Mouse (Mus musculus): Measurements from ENCODE around the gene Hal. TPM values are rescaled to one million over a fixed set of nuclear protein-coding genes. Genes with fewer than 3 reads are reported as not detected.

Gene Hal
- total RNA-seq, 2 experiments from 2014 or later: not detected

DNA sequence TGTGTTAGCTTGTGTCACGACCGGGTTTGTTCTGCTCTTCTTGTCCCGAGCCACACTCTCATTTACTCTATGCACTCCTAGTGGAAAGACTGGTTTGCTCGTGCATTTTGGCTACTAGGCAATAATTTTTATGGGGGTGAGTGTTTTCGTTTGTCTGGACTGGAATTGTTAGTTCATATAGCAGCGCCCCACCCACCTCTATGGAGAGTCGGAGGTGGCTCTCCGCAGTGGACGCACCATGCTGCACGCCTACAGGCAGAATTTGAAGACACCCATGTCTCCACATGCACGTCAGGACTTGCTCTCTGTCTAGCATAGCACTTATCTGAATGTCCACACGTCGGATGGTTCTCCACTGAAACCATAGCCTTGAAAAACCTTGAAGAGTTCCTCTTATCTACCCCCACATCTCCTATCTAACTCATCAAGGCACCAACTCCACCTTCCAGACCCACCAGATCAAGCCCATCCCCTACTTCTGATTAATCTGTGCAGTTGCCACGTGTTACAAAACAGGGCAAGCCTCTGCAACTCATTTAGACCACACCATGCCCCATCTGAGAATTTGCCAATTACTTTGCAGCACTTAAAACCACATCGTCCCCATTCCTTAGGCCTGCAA is 21.1 kb downstream of the Hal start:
- no peak for ATAC-seq (replicated peaks; ENCODE audit: low FRiP score, poor library complexity, severe bottlenecking)

DNA sequence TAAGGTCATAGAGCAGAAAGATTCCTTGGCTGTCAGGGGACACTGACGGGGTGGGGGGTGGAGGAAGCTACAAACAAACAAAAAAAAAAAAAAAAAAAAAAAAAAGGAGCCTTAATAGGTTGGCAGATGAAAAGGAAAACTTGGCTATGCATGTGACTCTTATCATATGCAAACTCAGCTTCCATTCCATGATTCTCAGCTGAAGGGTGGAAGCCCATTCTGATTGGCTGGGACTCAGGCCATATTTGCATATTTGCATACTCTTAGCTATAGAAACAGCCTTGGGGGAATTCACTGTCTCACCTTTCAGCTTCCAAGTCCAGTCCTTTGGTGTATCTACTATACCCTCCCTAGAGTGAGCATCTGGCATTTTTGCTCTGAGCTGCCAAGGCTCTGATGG is 26.9 kb downstream of the Hal start:
- no peak for ATAC-seq (replicated peaks; ENCODE audit: low FRiP score, poor library complexity, severe bottlenecking)

GRCm38 (mm10) chr10:93515927-93516326 is 27.4 kb downstream of the Hal start:
- no peak for ATAC-seq (replicated peaks; ENCODE audit: low FRiP score, poor library complexity, severe bottlenecking)

DNA sequence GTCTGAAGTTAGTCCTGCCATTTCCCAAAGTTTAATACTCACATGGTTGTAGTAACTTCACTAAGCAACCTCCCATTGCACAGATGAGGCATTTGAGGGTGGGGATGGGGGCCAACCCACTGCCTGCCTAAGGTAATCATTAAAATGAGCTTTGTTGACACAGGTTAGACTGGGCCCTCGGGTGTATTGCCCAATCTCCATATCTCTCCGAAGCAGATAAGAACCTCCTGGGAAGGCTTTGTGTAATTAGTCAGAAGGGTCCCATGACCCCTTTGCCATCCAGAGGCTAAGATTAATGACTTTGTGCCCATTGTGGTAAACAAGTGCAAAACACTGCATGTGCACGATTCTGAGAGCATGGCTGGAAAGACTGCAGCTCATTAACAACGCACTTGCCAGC is 29.2 kb downstream of the Hal start:
- no peak for ATAC-seq (replicated peaks; ENCODE audit: low FRiP score, poor library complexity, severe bottlenecking)

DNA sequence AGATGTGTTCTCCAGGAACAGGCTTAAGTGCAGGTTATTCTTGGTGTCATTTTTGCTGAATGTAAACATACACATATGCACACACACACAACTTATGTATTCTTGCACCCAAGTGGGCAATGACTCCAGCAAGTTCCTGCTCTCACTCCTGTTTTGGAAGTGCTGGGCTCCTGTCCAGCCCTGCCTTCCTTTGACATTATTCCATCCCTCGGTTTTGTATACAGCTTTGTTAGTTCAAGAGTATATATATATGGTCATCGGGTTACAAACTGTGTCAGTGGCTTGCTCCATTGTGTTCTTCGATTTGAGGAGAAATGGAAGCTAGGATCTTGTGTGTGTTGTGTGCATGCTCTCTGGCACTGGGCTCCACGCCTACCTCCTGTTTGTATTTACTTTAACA is 29.6 kb downstream of the Hal start:
- no peak for ATAC-seq (replicated peaks; ENCODE audit: low FRiP score, poor library complexity, severe bottlenecking)

- ATAC-seq (replicated peaks; ENCODE audit: low FRiP score, poor library complexity, severe bottlenecking): no peak
These were observed 30.1 kb downstream of the Hal start for GRCm38 (mm10) chr10:93518620-93519019.

- no peak for ATAC-seq (replicated peaks; ENCODE audit: low FRiP score, poor library complexity, severe bottlenecking)
These were observed 30.6 kb downstream of the Hal start for GRCm38 (mm10) chr10:93519159-93519558.

GRCm38 (mm10) chr10:93519756-93520155 is 31.2 kb downstream of the Hal start:
- ATAC-seq (replicated peaks; ENCODE audit: low FRiP score, poor library complexity, severe bottlenecking): no peak

- no peak for ATAC-seq (replicated peaks; ENCODE audit: low FRiP score, poor library complexity, severe bottlenecking)
These were observed 32.4 kb downstream of the Hal start for GRCm38 (mm10) chr10:93520994-93521393.

GRCm38 (mm10) chr10:93525329-93525728 is 36.8 kb downstream of the Hal start:
- ATAC-seq (replicated peaks; ENCODE audit: low FRiP score, poor library complexity, severe bottlenecking): no peak

GRCm38 (mm10) chr10:93538287-93538686 is 49.7 kb downstream of the Hal start:
- no peak for ATAC-seq (replicated peaks; ENCODE audit: low FRiP score, poor library complexity, severe bottlenecking)

- no peak for ATAC-seq (replicated peaks; ENCODE audit: low FRiP score, poor library complexity, severe bottlenecking)
These were observed 50.2 kb downstream of the Hal start for GRCm38 (mm10) chr10:93538818-93539217.

- peak; percentile 99 for ATAC-seq (replicated peaks; ENCODE audit: low FRiP score, poor library complexity, severe bottlenecking)
These were observed 51.3 kb downstream of the Hal start, which contains the start of gene Amdhd1 for GRCm38 (mm10) chr10:93539775-93540430. Gene Amdhd1 (minus strand): TSS chr10:93540033.

GRCm38 (mm10) chr10:93540431-93541210 is 52.1 kb downstream of the Hal start, which contains the start of gene Ccdc38:
Gene Ccdc38 (plus strand): TSS chr10:93540632.
- ATAC-seq (replicated peaks; ENCODE audit: low FRiP score, poor library complexity, severe bottlenecking): no peak

GRCm38 (mm10) chr10:93541585-93541984 is 53.0 kb downstream of the Hal start:
- ATAC-seq (replicated peaks; ENCODE audit: low FRiP score, poor library complexity, severe bottlenecking): no peak

DNA sequence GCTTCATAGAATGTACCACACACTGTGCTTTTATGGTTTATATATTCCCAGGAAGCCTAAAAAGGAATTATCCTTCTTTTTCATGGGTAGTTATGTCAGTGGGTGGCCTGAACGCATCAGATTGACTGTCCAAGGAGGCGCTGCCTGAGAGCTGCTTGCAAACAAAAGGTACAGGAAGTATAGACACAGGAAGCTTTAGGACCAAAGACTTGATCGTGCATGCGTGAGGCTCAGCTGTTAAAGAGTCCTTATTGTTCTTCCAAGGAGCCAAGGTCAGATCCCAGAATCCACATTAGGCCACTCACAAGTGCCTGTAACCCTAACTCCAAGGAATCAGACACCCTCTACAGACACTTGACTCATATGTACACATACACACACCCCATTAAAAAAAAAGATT is 53.8 kb downstream of the Hal start:
- no peak for ATAC-seq (replicated peaks; ENCODE audit: low FRiP score, poor library complexity, severe bottlenecking)

- ATAC-seq (replicated peaks; ENCODE audit: low FRiP score, poor library complexity, severe bottlenecking): no peak
These were observed 54.6 kb downstream of the Hal start for GRCm38 (mm10) chr10:93543176-93543575.

DNA sequence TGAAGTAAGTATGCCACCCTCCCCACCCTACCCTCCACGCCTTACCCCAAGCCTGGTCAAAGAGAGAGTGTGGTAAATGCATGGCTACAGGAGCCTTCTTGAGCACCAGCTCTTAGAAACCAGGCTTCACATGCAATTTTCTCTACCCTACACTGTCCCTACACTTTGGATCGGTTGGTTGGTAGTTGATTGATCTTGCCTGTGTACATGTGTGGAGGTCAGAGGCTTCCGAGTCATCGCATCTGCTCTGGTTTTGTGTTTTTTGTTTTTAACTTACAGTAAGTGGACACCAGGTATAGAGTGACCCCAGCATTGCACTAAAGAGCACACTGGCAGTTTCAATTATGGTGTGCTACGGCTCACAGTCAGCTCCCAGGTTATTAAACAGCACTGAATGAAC is 55.6 kb downstream of the Hal start:
- ATAC-seq (replicated peaks; ENCODE audit: low FRiP score, poor library complexity, severe bottlenecking): no peak

GRCm38 (mm10) chr10:93547741-93548270 is 59.2 kb downstream of the Hal start:
- no peak for ATAC-seq (replicated peaks; ENCODE audit: low FRiP score, poor library complexity, severe bottlenecking)

DNA sequence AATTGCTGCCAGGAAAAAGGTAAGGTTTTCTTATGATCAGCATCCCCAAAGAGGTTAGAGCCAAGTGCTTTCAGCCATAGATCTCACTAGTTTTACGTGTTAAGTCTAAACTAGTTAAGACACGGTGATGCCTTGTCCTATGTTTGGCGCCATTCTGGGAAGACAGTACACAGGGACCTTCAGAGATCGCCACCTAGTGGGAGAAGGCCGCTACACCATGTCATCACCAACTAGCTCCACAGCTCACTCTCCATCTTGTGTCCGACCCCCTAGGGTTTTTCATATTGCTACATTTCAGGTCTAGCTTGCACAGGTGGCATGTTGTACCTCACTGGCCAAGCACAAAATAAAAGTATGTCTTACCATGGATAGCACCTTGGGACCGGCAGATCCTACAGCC is 60.4 kb downstream of the Hal start:
- ATAC-seq (replicated peaks; ENCODE audit: low FRiP score, poor library complexity, severe bottlenecking): peak; percentile 84

DNA sequence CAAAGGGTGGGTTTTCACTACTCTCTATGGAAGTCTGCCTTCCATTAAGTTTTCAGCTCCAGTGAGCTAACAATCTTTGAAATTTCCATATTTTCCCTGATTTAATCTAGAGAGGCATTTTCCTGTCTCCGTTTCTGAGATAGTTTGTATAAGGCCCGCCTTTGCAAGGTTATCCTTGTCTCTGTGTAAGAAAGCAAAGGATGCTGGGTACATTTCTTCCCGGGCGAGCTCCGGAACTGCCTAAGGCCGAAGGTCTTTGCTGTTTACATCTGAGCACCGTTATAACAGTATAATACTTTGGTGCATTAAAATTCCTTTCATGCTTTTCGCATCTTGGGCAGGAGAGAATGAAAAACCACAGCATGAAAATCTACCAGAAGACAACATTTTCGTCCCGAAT is 61.3 kb downstream of the Hal start:
- no peak for ATAC-seq (replicated peaks; ENCODE audit: low FRiP score, poor library complexity, severe bottlenecking)

Measured in erythroid progenitor cell, adult 5-6 weeks (primary cell).